Mouse (Mus musculus): Measurements from ENCODE around the gene 1700080O16Rik. TPM values are rescaled to one million over a fixed set of nuclear protein-coding genes. Genes with fewer than 3 reads are reported as not detected.

The 1700080O16Rik gene
- not detected in 2 replicates for total RNA-seq (2021)
- long read RNA-seq: 0 reads

- DNase-seq: no peak
These were observed at the start of gene 1700080O16Rik for GRCm38 (mm10) chrX:51972672-51973071. TSS of gene 1700080O16Rik (minus strand) at chrX:51972772.

- no peak for DNase-seq
These were observed 45.1 kb upstream of the 1700080O16Rik start for GRCm38 (mm10) chrX:52017660-52018059.

GRCm38 (mm10) chrX:52000072-52000471 lies 27.5 kb upstream of the 1700080O16Rik start:
- no peak for DNase-seq

GRCm38 (mm10) chrX:51999426-51999825 lies 26.9 kb upstream of the 1700080O16Rik start:
- DNase-seq: no peak

DNA sequence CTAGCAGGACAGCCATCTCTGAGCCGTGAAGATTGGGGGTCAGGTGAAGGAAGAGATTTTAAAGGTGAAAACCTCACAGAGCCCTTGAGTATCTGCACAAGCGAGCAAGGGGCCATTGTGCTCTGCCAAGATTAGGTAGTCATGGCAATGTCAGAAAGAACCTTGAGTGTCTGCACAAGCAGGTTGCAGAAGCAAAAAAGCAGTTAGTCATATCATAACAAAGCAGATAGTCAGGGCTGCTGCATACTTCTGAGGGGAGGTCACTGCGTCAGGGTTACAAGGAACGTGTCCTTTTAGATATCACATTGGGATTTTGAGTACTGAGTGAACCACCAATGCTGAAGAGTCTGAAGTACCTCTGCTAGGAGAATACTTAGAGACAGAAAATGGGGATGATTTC lies 3.8 kb upstream of the 1700080O16Rik start:
- DNase-seq: no peak

- DNase-seq: no peak
These were observed 2.0 kb upstream of the 1700080O16Rik start for GRCm38 (mm10) chrX:51974618-51975017.

DNA sequence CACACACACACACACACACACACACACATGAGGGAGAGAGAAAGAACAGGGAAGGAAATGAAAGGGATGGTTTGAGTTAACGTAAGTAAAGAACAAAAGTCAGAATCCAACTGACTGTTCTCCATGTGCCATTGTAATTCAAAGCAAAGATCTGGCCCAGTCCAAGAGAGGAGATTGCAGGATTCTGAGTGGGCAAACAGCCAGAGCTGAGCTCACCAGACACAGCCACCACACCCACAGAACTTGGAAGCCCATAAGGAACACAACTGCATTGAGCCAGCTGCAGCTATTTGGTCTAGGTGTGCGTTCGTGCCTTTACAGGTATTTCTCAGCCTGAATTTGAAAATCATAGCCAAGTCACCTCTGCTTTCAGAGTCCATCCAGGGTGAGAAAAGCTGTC lies 24.5 kb downstream of the 1700080O16Rik start:
- DNase-seq: peak; percentile 21

GRCm38 (mm10) chrX:51938076-51938475 lies 34.5 kb downstream of the 1700080O16Rik start:
- DNase-seq: no peak

GRCm38 (mm10) chrX:51919091-51919490 lies 53.5 kb downstream of the 1700080O16Rik start:
- DNase-seq: no peak

Other genes starting within 250 kb of the 1700080O16Rik start
- gene Usp26, start 171.5 kb downstream of the 1700080O16Rik start, total RNA-seq (2021): not detected in 2 replicates
- 153 and 202 TPM in 2 replicates for gene Gpc4, start 192.5 kb upstream of the 1700080O16Rik start, total RNA-seq (2021)